Comparison of ENCODE assay signal across 8 mouse cellular contexts in the genomic region with DNA sequence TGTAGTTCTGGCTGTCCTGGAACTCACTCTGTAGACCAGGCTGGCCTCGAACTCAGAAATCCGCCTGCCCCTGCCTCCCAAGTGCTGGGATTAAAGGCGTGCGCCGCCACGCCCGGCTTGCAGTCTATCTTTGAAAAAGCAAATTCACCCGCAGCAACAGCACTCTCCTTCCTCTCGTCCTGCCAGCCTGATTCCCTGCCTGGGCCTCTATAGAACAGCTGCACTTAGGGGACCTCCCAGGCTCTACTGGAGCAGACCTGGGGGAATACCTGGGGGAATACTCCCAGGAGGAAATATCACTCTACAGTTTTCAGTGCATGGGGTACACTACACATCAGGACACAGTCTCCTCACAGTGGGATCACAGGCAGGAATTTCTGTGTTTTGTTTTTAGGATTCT.
"Had no signal": no experiment of that assay in that cellular context is flagged by ENCODE, and none has a peak within 500 bp of the region (broad histone marks: within the 10 kb centered on the region; RNA-seq: fewer than 3 reads in every experiment).

No protein-coding gene starts in this region.

- H3K27ac ChIP-seq: kidney, postnatal 0 days; limb, embryonic 12.5 days; limb, embryonic 15.5 days; liver, embryonic 14.5 days; neural tube, embryonic 12.5 days; neural tube, embryonic 15.5 days had no signal

- H3K36me3 ChIP-seq: limb, embryonic 12.5 days; limb, embryonic 15.5 days; neural tube, embryonic 12.5 days; neural tube, embryonic 15.5 days had no signal

- H3K9ac ChIP-seq: limb, embryonic 12.5 days; limb, embryonic 15.5 days; liver, embryonic 14.5 days; liver, postnatal 0 days; lung, embryonic 14.5 days; neural tube, embryonic 12.5 days; neural tube, embryonic 15.5 days had no signal

- H3K27me3 ChIP-seq: limb, embryonic 15.5 days; neural tube, embryonic 12.5 days; neural tube, embryonic 15.5 days had no signal

- H3K9me3 ChIP-seq: limb, embryonic 12.5 days; limb, embryonic 15.5 days; neural tube, embryonic 12.5 days; neural tube, embryonic 15.5 days had no signal

- H3K4me3 ChIP-seq: limb, embryonic 12.5 days; limb, embryonic 15.5 days; neural tube, embryonic 12.5 days; neural tube, embryonic 15.5 days had no signal
